Mouse (Mus musculus): ENCODE results near the gene Rgsl1.
"Not testable (repeated sequence)": the region's sequence is repeated elsewhere in the genome, so short reads cannot be mapped to it uniquely, and the experiment has no call there.

Gene Rgsl1

DNA sequence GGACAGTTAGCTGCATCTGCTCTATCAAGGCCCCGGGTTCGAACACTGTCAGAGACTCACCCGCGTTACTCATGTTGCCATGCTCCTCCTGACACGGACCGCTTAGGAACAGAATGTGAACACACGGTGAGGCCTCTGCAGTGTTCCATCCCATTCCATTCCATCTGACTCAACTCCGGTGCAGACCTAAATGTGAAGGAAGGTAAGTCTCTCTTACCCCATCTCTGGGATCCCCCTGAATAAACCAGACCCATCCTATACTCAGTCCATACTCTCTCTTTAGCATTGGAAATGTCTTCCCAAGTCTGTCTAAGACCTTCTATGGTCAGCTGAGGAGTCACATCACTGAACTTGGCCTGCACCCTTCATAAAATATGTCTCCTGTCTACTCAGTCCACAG, at the start of gene Rgsl1:
Gene Rgsl1, minus strand, starts transcription at position 101 of the 400 bp plus-strand sequence.
- DNase-seq = no peak

DNA sequence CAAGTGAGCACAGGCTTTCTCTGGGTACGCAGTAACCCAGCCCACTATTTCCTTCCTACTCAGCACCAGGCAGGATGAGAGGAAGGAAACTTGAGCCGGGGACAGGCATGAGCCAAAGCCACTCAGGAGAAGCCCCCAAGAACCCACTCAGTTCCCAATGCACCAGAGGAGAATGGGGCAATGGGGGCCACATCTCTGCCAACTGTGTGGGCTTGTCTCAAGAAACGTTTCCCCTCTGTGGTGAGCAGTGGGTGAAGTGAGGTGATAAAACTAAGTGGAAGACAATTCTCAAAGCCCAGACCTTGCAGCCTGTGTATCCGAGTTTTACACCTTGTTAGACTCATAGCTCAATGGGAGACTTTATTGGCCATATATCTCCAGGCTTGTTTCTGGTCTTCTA, 47.5 kb upstream of the Rgsl1 start, which contains the start of gene Teddm1a:
Gene Teddm1a, plus strand, starts transcription at position 301 of the 400 bp plus-strand sequence.
- no peak for DNase-seq

DNA sequence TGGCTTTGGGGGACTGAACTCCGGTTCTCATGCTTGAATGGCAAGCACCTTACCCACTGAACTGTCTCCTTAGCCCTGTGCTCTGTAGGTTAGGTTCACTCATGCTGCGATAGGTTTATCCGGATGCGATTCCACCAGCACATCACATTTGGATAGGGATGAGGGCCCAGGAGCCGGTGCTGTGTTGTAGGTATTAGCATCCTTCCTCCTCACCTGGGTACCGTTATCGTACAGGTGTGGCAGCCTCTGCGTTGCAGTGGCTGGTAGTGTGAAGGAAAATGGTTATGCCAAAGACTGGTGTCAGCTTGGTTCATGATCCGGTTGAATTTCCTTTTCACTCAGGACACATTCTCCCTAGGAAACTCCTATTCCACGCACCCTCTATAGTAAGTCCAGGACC, 46.2 kb upstream of the Rgsl1 start:
- DNase-seq = no peak

DNA sequence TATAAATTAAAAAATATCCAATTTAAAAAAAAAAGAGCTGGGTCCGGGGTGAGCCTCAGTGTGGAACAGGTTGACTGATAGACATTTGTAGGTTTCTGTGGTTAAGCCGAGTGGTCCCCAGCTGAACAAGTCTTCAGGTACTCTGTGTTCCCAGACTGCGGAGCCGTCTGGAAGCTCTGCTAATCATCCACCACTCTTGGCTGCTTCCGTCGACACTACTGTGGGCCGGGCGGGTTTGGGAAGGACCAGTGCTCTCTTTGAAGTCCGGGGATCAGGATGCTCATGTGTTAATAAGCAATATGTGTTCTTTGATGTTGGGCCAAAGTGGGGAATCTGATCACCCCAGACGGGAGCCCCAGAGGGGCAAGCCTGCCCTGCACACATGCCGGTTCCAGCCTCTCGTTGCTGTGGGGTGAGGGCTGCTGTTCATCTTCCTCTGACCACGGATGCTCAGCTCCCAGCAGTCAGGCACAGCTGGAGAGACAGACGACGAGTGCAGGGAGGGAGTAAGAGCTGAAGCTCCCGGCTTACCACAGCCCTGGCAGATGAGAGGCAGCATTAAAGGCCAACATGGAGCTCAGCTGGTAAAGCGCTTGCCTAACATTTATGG, 42.2 kb upstream of the Rgsl1 start:
- DNase-seq = no peak

DNA sequence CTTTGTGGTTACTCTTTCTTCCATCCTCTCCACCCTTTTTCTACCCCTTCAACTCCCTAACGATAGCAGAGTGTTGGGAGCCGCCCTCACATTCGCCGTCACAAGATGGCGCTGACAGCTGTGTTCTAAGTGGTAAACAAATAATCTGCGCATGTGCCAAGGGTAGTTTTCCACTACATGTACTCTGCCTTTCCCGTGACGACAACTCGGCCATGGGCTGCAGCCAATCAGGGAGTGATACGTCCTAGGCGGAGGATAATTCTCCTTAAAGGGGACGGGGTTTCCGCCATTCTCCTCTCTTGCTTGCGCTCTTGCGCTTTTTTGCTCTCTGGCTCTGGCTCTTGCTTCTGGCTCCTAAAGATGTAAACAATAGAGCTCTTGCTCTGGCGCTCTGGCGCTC, 36.4 kb upstream of the Rgsl1 start:
- DNase-seq = not testable (repeated sequence)

DNA sequence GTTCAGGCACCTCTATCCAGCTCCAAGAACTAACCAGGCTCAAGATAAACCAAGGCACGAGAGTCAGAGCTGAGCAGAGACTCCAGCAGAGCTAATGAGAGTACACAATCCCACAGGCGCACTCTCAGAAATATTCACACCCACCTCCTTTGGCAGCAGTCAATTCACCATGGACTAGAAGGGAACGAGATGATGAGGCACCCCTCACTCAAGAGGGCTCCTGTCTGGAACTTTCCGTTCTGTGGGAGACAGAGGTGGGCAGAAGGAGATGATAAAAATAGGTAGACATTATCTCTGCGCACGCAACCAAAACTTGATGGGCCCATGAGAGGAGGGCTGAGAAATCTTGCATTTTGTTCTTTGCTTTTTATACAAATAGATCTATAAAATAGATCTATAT, 30.1 kb upstream of the Rgsl1 start, which contains the start of gene Teddm1b:
Gene Teddm1b, plus strand, starts transcription at position 301 of the 400 bp plus-strand sequence.
- DNase-seq = no peak

DNA sequence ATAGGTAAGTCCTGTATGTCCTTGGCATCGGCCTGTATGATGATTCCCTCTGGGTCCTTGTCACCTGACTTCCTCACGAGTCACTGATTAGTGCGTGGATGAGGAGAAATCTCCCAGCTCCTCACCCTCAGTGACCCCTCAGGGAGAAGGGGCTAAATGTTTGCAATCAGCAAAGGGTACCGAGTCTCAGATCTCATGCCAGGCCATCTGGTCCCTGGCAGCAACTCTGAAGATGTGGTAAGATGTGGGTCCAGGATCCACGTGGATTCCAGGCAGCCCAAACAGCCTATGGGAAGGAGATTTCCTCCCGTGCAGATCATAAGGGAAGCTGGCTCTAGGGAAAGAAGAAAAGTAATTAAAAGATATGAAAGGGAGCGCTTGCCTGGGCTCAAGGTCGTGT, 12.0 kb upstream of the Rgsl1 start:
- DNase-seq = no peak

DNA sequence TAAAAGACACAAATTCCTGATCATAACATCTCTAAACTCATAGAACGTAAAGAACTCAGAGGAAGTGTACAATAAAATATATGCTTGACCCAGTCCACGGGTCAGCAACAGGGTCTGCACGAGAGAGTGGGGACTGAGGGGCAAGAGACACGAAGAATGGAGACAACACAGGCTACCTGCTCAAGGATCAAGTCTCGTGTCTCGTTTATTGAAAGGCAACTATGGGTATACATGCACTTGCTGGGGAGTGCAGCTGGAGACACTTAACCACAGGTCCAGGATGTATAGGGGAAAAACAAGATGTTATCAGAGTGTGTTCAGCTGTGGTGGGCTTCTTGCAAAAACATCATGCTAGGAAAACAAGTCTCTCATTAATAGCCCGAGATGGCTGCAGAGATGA, 8.8 kb upstream of the Rgsl1 start:
- not testable (repeated sequence) for DNase-seq

DNA sequence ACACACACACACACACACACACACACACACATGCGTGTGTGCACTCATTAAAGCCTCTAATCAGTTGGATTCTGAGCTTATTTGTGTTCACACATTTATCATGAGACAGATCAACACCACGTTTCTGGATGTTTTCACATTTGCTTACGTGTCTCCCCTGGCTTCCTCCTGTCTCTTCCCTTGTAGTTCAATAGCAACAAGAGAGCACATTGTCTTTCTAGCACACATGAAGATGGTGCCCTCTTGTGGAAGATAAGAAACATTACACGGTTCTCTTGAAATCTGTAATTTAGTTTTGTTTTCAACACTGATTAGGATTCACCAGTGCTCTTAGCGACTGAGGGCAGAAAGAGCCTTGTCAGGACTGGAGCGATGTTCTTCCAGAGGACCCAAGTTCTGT, 2.9 kb upstream of the Rgsl1 start:
- DNase-seq = no peak

DNA sequence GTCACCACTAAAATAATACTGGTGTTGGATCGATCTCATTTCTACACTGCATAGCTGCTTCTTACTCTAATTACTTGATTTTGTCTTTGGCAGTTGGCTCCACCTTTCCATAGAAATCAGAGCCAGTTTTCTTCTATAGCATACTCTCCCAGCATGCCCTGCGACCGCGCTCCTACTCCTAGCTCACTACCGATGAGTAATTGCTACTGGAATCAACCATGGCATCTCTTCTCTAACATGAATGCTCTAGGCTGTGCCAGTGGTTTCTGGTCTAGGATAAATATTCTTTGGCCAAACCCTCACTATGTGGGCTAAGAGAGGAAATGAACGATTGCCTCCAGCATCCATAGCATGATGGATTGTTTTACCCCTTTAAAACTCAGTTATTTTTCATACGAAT, 2.5 kb upstream of the Rgsl1 start:
- DNase-seq = no peak

DNA sequence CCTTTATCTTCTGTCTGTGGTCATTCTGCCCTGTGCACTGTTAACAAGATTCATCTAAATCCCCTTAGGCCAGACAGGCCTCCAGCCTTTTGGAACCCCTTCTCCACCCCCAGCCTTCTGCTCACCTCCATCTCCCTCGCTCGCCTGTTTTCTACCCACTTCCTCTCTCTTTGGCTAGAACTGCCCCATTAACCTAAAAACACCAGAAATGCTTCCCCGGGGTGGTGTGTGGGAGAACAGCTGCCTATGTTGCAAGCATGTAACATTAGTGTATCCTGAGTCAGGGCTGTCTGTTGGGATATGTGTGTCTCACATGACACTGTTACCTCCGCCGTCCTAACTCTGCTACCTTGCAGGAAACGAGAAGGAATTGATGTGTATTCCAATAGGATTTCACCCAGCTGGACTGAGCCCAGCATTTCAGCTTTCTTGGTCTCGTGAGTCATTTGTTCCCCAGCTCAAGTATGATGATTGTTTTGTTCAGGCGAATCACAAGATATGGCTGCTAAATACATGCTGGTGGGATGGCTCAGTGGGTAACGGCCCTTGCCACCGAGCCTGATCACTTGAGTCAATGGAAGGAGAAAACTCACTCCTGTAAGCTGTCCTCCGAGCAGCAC, 1.7 kb downstream of the Rgsl1 start:
- peak; percentile 8 for DNase-seq

DNA sequence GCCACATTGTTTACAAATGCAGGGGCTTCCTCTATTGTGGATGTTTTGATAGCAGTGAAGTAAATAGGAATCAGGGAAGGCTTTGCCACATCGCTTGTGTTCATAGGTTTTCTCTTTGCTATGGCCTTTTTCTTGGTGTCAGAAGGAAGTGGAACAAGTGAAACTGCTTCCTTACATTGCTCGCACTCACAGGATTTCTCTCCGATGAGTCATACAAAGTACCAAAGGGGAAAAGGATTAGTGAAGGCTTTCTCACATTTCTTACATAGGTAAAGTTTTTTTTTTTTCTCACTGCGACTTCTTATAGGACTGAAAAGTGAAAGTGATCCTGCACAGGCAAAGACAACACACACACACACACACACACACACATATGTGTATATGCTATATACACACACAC, 7.9 kb downstream of the Rgsl1 start:
- DNase-seq = no peak

DNA sequence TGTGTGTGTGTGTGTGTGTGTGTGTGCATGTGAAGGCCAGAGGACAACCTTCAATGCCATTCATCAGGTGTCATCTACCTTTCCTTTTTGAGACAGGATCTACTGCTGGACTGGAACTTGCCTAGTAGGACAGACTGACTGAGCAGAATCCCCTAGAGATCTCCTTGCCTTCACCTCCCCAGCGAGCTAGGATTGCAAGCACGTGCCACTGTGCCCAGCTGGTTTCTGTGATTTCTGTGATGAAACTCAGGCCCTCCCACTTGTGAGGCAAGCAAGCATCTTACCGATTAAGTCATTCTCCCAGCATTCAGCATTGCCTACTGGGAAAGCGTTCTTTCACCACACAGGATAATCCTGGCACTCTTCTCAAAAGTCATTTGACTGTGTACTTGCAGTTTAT, 13.2 kb downstream of the Rgsl1 start:
- no peak for DNase-seq

DNA sequence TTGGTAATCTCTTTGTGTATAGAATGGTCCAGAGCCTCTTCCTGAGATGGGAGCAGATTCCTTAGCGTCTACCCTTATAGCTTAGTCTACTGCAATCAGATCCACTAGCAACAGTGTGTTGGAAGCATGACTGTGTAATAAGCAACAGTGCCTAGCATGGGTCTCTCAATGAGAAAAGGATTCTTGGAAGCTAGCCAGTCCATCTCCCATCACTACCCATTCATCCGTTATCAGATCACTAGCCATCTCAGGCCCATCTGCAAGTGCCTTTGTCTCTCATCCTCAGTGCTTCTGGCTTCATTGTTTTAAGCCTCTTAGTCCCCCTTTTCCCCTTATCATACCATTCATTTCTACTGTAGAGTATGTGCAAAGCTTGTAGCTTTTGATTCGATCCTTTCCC, 23.7 kb downstream of the Rgsl1 start:
- DNase-seq = no peak

DNA sequence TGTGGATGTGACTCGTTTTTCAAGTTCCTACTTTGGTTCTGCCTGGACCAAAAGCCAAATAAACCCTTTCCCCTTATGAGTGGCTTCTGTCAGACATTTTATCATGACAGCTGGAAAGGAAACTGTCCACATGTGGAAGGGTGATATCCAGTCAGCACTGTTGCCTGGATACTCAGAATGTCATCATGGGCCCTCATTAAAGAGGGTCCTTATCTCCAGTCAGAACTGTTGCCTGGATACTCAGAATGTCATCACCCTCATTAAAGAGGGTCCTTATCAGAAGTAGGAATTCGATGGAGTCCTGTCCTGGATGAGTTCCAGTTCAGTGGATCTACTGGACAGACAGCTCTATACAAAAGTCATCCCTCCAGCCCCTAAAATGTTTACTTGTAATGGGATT, 29.7 kb downstream of the Rgsl1 start:
- no peak for DNase-seq

DNA sequence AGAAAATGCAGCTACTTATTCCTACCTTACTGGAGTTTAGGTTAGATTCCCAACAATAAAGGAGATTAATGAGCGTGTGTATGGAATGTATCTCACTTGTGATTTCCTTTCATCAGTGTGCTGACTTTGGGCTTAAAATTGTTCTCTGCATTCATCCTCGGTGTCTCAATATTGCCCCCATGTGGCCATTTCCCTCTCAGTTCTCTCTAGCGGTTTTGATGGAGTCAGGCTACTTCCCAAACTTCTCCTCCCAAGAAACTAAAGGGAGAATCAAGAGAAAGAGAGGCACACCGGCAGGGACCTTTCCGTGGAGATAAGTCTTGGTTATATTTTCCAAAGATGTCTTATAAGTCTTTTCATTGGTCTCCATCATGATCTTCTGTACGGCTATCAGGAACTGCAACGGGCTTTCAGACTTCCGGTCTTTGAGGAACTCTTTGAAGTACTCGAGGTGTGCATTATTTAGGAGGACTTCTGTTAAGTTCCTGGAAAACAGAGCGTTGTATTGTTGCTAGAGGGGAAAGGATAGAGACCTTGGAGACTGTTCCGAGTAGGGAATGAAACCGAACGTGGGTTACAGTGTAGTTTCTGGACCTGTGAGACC, 36.5 kb downstream of the Rgsl1 start:
- DNase-seq = peak; percentile 59

DNA sequence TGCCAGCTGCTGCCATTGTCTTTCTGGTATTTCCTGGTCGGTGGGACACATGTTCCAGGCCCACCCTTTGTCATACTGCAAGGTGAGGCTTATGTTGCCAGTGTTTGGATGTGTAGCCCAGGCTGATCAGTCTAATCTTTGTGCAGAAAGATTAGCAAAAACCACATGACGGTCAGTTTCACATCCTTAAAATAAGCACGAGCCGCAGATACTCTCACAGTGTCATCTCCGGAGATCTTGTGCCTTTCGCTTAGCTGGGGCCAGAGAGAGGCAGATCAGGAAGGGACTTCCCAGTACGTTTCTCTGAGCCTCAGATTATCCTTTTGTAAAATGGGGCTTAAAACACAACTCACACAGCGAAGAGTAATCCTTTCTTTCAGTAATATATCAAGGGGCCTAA, 40.4 kb downstream of the Rgsl1 start:
- no peak for DNase-seq

DNA sequence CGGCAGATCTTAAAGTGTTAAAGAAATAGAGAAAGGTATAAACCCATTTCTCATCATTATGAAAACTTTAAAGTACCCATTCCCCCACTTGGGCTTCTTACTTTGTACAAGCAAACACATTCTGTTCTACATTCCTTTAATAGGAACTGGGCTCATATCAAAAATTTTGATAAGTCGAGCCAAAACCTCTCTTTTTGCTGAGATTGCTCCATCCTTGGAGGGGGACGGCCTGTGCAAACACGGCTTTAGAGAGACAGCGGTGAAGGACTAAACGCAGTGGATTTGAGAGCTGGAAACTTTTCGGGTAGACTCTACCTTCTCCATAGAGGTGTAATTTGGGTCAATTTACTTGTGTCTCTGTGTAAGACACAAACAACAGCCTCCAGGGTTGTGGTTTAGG, 41.3 kb downstream of the Rgsl1 start:
- DNase-seq = no peak

DNA sequence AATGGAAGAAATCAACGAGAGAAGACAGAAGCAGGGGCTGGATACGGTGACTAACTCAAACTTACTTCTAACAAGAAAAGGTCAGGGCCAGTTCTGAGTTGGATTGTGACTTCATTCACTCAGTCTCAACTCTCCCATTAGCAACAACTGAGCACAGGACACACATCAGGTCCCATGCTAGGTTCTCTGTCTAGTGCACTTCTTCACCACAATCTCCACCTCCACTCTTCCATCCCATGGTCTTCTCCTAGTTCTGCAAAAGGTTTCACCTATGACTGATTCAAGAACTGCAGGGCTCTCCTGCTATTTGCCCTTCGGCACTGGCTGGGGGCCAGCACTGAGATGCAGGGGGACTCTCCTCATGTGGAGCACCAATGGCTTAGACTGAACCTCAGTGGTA, 49.7 kb downstream of the Rgsl1 start:
- no peak for DNase-seq

DNA sequence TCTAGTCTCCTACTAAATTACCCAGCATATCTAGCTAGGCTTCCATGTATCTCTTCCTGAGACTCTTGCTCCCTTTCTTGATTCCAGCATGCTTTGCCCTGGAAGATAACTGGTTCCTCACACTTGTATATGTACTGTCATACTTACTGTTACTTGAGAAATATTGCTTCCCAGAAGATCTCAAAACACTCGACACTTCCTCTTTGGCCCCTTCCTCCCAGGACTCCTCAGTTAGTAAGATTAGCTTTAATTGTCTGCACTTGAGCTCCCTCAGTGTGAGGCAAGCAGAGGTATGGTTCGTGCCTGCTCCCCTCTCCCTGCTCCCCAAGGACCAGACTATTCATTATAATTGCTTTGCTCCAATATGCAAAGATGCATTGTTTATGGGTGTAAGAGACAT, 53.2 kb downstream of the Rgsl1 start:
- DNase-seq = no peak

DNA sequence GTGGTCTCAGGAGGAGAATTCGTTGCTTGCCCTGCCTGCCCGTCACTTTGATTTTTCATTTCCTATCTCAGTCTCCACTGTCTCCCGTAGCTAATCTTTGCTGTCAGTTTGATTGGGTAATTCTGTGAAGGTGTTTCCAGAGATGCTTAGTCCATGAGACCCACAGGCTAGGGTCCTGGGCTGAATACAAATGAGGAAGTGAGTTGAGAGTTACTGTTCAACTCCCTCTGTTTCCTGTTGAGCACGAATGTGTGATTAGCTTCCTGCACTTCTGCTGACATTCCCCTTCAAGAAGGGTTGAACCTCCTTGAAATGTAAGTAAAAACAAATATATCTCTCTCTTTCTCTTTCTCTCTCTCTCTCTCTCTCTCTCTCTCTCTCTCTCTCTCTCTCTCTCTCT, 58.3 kb downstream of the Rgsl1 start:
- no peak for DNase-seq

DNA sequence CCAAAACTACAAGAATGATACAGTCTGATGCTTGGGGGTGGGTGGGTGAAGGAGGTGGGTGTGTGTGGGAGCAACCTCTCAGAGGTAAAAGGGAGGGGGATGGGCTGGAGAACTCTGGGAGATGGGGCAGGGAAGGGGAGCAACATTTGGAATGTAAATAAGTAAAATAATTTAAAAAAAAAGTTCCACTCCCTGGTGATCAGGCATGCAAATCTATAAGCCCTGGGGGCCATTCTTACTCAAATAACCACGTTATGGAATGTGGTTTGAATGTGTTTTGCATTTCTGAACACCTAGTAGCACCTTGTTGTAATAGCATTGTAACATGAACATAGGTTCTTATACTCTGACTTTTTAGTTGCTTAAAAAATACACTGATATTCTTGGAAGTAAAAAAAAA, 60.6 kb downstream of the Rgsl1 start:
- no peak for DNase-seq

DNA sequence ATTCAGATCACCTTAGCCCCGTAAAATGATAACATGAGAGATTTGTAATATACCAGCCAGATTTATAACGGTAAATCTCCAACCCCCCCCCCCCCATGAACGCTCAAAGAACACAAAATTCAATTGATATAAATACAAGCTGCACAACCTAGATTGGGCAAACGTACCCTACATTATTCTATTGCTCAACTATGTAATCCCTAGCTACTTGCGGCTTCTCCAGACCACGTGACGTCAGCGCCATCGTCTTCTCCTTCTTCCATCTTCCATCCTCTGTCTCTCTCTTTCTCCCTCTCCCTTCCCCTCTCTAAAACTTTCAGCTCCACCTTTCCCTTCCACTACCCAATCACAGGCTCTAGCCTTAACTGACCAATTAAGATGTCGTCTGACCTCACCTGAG, 65.7 kb downstream of the Rgsl1 start:
- DNase-seq = no peak

DNA sequence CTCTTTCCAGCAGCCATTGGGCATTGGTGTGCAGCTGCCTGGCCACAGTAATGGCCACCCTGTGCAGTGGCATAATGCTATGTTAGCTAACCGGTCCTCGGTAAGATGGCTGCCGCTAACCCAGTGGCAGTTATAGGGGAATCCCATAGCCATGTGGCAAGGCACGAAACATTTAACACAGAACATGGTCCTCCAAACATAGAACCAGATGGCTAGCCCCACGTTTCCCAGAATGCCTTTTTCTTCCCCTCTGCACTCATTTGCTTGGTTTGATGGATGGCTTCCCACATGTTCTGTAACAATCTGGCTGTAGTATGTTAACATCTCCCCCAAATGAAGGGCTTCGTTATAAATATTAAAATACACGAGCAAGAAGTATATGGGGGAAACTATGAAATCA, 67.7 kb downstream of the Rgsl1 start:
- DNase-seq = no peak

DNA sequence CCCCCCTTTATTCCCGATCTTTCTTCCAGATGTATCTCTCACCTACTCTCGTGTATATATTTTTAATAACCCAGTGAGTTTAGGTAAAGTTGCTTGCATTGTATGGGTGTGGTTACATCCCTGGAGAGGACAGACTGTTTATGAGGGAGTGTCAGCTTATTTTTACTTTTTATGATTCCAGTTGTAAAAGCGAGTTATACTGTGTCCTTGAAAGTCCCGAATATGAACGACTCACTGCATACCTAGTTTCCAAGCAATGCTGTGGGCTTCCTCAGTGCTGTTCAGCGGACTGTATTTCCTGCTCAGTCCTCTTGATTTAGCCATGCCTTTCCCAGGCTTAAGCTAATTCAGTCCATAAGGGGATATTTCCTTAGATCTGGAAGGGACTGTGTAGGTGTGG, 68.8 kb downstream of the Rgsl1 start:
- DNase-seq = no peak
